Mouse (Mus musculus) lung, embryonic 16.5 days (tissue): ENCODE data around the gene Olfr525. TPM values are rescaled to one million over a fixed set of nuclear protein-coding genes. Genes with fewer than 3 reads are reported as not detected.

Experiments used
- ATAC-seq: fragments of 200-750 bp; cut with Nextera tagmentation; 2 replicates; pipeline ENCODE4 v1.8.0; 2017; ENCODE audit warnings: low read depth, mild to moderate bottlenecking, moderate library complexity
- H3K27ac ChIP-seq: fragments of 300-500 bp; sonication (generic); 2 replicates; pipeline ENCODE4 v1.5.1; 2014; ENCODE audit warnings: mild to moderate bottlenecking, control low read depth, low read length
- H3K27me3 ChIP-seq: fragments of 300-500 bp; sonication (generic); 2 replicates; pipeline ENCODE4 v1.6.1; 2014; ENCODE audit warnings: low read depth, low read length, mixed read lengths; ENCODE audit not compliant: control insufficient read depth, insufficient read depth
- H3K36me3 ChIP-seq: fragments of 300-500 bp; sonication (generic); 2 replicates; pipeline ENCODE4 v1.6.1; 2014; ENCODE audit warnings: low read length; ENCODE audit not compliant: control insufficient read depth, insufficient read depth
- H3K4me1 ChIP-seq: fragments of 300-500 bp; sonication (generic); replicated peaks from 2 replicates; pipeline ENCODE4 v1.6.1; 2014; ENCODE audit warnings: low read length, mixed read lengths; ENCODE audit not compliant: control insufficient read depth, insufficient read depth
- H3K4me2 ChIP-seq: fragments of 300-500 bp; sonication (generic); 2 replicates; pipeline ENCODE4 v1.6.1; 2014; ENCODE audit warnings: low read depth, low read length, control low read depth
- H3K4me3 ChIP-seq: fragments of 300-500 bp; sonication (generic); 2 replicates; pipeline ENCODE4 v1.5.1; 2014; ENCODE audit warnings: mild to moderate bottlenecking, low read length, control low read depth
- H3K9ac ChIP-seq: fragments of 300-500 bp; sonication (generic); 2 replicates; pipeline ENCODE4 v1.6.1; 2014; ENCODE audit warnings: low read length, control low read depth
- H3K9me3 ChIP-seq: fragments of 300-500 bp; sonication (generic); 2 replicates; pipeline ENCODE4 v1.6.1; 2016; ENCODE audit warnings: low read length; ENCODE audit not compliant: control insufficient read depth
- WGBS: fragments of 180-500 bp; shearing (Covaris S2); extraction: QIAGEN DNeasy Blood & Tissue Kit; methylation state at CpG from one replicate; pipeline ENCODE4 v1.1.7; 2014; 5-methylcytosine and 5-hydroxymethylcytosine counted together
- polyA plus RNA-seq: library from polyadenylated mRNA; unstranded; fragments of >200 nt; fragmentation: Nextera tagmentation; extraction: Ambion mirVana; gene quantifications from 2 replicates; pipeline ENCODE4 v1.2.1, GENCODE M21; 2015

The Olfr525 gene
- polyA plus RNA-seq, 1 experiment from 2014 or later, result not detected

GRCm38 (mm10) chr7:140376231-140376630 lies 55.6 kb downstream of the Olfr525 start, which contains the start of gene Olfr530:
Olfr530 (minus strand) TSS chr7:140376331.
- H3K27me3 ChIP-seq, result no peaks in the 10 kb centered on the region
- WGBS, result 23% methylated on average over 1 of the region's 1 CpGs
- ATAC-seq, result no peak
- no peak within 1 kb of the TSS for H3K9ac ChIP-seq
- H3K4me3 ChIP-seq, result no peak within 1 kb of the TSS
- H3K9me3 ChIP-seq, result no peaks in the 10 kb centered on the region
- no peak within 1 kb of the TSS for H3K27ac ChIP-seq
- H3K4me1 ChIP-seq, result no peaks in the 10 kb centered on the region
- no peaks in the 10 kb centered on the region for H3K36me3 ChIP-seq
- H3K4me2 ChIP-seq, result no peak within 1 kb of the TSS

GRCm38 (mm10) chr7:140376911-140377310 lies 56.3 kb downstream of the Olfr525 start:
- 92% methylated on average over 2 of the region's 2 CpGs for WGBS
- ATAC-seq, result no peak
- H3K27ac ChIP-seq, result no peak overlapping the region
- H3K27me3 ChIP-seq, result no peaks in the 10 kb centered on the region
- H3K4me3 ChIP-seq, result no peak overlapping the region
- H3K36me3 ChIP-seq, result no peaks in the 10 kb centered on the region
- H3K9me3 ChIP-seq, result no peaks in the 10 kb centered on the region
- no peak overlapping the region for H3K4me2 ChIP-seq
- H3K9ac ChIP-seq, result no peak overlapping the region
- no peaks in the 10 kb centered on the region for H3K4me1 ChIP-seq

Other genes with a start within 250 kb of the Olfr525 start
- 0.63 and 1.6 TPM in 2 replicates for gene Caly, start 238.3 kb upstream of the Olfr525 start, polyA plus RNA-seq
- gene Prap1, start 227.5 kb upstream of the Olfr525 start, polyA plus RNA-seq, result 0.49 TPM in 1 of 2 replicates, not detected in the other
- 18.6 and 21.4 TPM in 2 replicates for gene Fuom, start 218.4 kb upstream of the Olfr525 start, polyA plus RNA-seq
- gene Paox, start 205.1 kb upstream of the Olfr525 start, polyA plus RNA-seq, result 19.9 and 21.3 TPM in 2 replicates
- 141 and 148 TPM in 2 replicates for gene Echs1, start 204.4 kb upstream of the Olfr525 start, polyA plus RNA-seq
- gene Mtg1, start 183.3 kb upstream of the Olfr525 start, polyA plus RNA-seq, result 20.7 and 24.8 TPM in 2 replicates
- 0.25 and 0.41 TPM in 2 replicates for gene Sprn, start 166.0 kb upstream of the Olfr525 start, polyA plus RNA-seq
- not detected in 2 replicates for gene Olfr522, start 156.1 kb upstream of the Olfr525 start, polyA plus RNA-seq
- not detected in 2 replicates for gene Olfr523, start 147.6 kb upstream of the Olfr525 start, polyA plus RNA-seq
- gene Olfr524, start 114.9 kb upstream of the Olfr525 start, polyA plus RNA-seq, result 0.05 and 0.08 TPM in 2 replicates
- 0.59 and 2.3 TPM in 2 replicates for gene Cd163l1, start 102.6 kb upstream of the Olfr525 start, polyA plus RNA-seq
- 0.06 TPM in 1 of 2 replicates, not detected in the other for gene 5830411N06Rik, start 73.6 kb upstream of the Olfr525 start, polyA plus RNA-seq
- not detected in 2 replicates for gene Olfr527, start 13.2 kb downstream of the Olfr525 start, polyA plus RNA-seq
- not detected in 2 replicates for gene Olfr60, start 40.8 kb downstream of the Olfr525 start, polyA plus RNA-seq
- not detected in 2 replicates for gene Olfr530, start 55.5 kb downstream of the Olfr525 start, polyA plus RNA-seq
- not detected in 2 replicates for gene Olfr531, start 82.1 kb downstream of the Olfr525 start, polyA plus RNA-seq
- gene Olfr532, start 100.8 kb downstream of the Olfr525 start, polyA plus RNA-seq, result not detected in 2 replicates
- not detected in 2 replicates for gene Olfr533, start 142.5 kb downstream of the Olfr525 start, polyA plus RNA-seq
- not detected in 2 replicates for gene Olfr535, start 163.4 kb downstream of the Olfr525 start, polyA plus RNA-seq
- gene Olfr536, start 186.5 kb downstream of the Olfr525 start, polyA plus RNA-seq, result not detected in 2 replicates
- not detected in 2 replicates for gene Olfr538, start 247.0 kb downstream of the Olfr525 start, polyA plus RNA-seq